15 mouse cellular contexts compared by ENCODE assay signal in the genomic region with DNA sequence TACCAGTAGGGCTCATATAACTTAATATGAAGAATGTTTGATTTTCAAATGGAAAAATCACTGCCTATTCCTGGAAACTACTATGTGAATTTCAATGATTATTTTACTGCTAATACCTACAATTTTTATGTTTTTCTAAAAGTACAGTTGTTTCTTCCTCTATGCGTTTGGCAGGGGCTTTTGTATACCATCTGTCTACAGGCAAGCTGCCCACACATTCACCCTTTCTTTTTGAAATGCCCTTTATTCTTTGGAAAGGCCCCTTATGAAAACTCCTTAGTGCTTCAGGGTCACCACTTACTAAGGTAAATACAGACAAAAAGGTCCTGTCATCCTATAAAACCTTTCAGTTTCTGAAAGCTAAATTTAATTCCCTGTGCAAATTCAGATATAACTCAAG.
"Had no signal": no experiment of that assay in that cellular context is flagged by ENCODE, and none has a peak within 500 bp of the region (broad histone marks: within the 10 kb centered on the region; RNA-seq: fewer than 3 reads in every experiment).

No protein-coding gene starts in this region.

- H3K27ac ChIP-seq: layer of hippocampus, adult 2 months; limb, embryonic 10.5 days; liver, embryonic 15.5 days; midbrain, embryonic 10.5 days; midbrain, embryonic 15.5 days; neural tube, embryonic 12.5 days; stomach, embryonic 15.5 days had no signal

- H3K4me3 ChIP-seq: layer of hippocampus, adult 2 months; limb, embryonic 10.5 days; liver, embryonic 15.5 days; midbrain, embryonic 10.5 days; midbrain, embryonic 15.5 days; neural tube, embryonic 12.5 days; stomach, embryonic 15.5 days had no signal

- H3K4me1 ChIP-seq: limb, embryonic 10.5 days; liver, embryonic 15.5 days; midbrain, embryonic 10.5 days; midbrain, embryonic 15.5 days; neural tube, embryonic 12.5 days; stomach, embryonic 15.5 days had no signal

- H3K27me3 ChIP-seq: liver, embryonic 15.5 days; midbrain, embryonic 15.5 days; neural tube, embryonic 12.5 days; stomach, embryonic 15.5 days had no signal

- ATAC-seq: lung, postnatal 0 days; midbrain, embryonic 15.5 days had no signal

- DNase-seq: kidney, postnatal 10 days; kidney, postnatal 4 days; lung, adult 2 months; lung, postnatal 36 days; right cerebral cortex, postnatal 4 days; thymus, adult 2 months; thymus, postnatal 25 days had no signal
